Mouse (Mus musculus) myocyte (in vitro differentiated cells): ENCODE measurements at regions not wholly inside any gene's neighbourhood (a gene's known extent, or its start where the extent isn't known, plus 50 kb on each side); places are given as distances from the start of the nearest gene placed in this dataset.

ENCODE experiments used
- E2F4 ChIP-seq: IDR thresholded peaks from one replicate; pipeline ENCODE4 v1.6.1; 2011; ENCODE audit warnings: mild to moderate bottlenecking, control low read depth, moderate library complexity; ENCODE audit not compliant: insufficient read depth
- POLR2A ChIP-seq: IDR thresholded peaks from one replicate; pipeline ENCODE4 v1.6.1; 2011; ENCODE audit warnings: low read depth, mild to moderate bottlenecking, control low read depth, moderate library complexity; ENCODE audit not compliant: insufficient read length
- SRF ChIP-seq: IDR thresholded peaks from one replicate; pipeline ENCODE4 v1.6.1; 2011; ENCODE audit warnings: low read depth; ENCODE audit not compliant: control insufficient read depth, insufficient read length
- TCF12 ChIP-seq: IDR thresholded peaks from one replicate; pipeline ENCODE4 v1.6.1; 2011; ENCODE audit warnings: mild to moderate bottlenecking, control low read depth; ENCODE audit not compliant: poor library complexity, insufficient read depth, severe bottlenecking
- TCF3 ChIP-seq: IDR thresholded peaks from one replicate; pipeline ENCODE4 v1.6.1; 2011; ENCODE audit warnings: low read depth, control low read depth; ENCODE audit not compliant: insufficient read length
- USF1 ChIP-seq: IDR thresholded peaks from one replicate; pipeline ENCODE4 v1.6.1; 2011; ENCODE audit warnings: low read depth, mild to moderate bottlenecking, control low read depth, moderate library complexity

GRCm38 (mm10) chr8:79576086-79576485, 63.3 kb upstream of the Otud4 start:
- no peak for TF ChIP-seq POLR2A
- no peak for TF ChIP-seq SRF
- TF ChIP-seq USF1, result no peak
- TF ChIP-seq E2F4, result no peak
- no peak for TF ChIP-seq TCF12
- no peak for TF ChIP-seq TCF3
